Mouse (Mus musculus): ENCODE data around the gene Grm1. TPM values are rescaled to one million over a fixed set of nuclear protein-coding genes. Genes with fewer than 3 reads are reported as not detected.

Gene Grm1
- total RNA-seq, 2 experiments from 2014 or later: 42.5 to 44.5 TPM

DNA sequence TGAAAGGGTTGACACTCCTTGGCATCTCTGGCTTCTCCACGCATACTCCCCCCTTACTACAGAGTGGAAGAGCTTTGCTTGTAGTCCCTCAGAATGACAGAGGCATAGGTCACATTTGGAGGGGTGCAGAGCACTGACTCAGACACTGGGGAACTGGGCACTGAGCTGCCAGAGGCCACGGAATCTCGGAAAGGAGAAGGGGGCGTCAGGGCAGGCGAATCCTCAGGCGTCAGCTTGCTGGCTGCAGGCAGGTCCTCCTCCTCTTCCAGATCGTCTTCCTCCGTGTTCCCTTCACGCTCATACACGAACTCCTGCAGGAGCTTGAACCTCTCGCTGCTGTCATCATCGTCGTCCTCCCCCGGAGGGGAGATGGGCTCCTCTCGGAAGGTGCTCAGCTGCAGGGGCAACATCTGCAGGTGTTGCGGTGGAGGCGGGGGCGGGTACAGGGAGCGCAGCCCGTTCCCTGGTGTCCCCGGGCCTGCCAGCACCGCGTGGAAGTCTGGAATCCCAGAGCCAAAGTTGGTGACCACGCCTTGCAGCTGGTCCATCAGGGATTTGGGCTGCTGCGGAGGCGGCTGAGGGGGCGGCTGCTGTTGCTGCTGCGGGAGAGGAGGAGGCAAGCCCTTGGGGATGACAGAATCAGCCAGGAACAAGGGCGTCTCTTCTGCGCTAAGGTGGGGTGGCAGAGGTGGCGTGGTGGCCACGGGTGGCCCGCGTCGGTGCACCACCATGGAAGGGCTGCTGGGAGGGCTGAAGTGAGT is 393.1 kb downstream of the Grm1 start:
- peak; percentile 29 to 69 for DNase-seq (ENCODE audit: extremely low spot score in 1 of 2, low spot score in 2 of 2)
- TF ChIP-seq CTCF (IDR thresholded peaks at IDR 0.05): no peak
- intact Hi-C loops (cut with DNase I): loop anchor here (5.0 kb wide), 3 partner anchors 77 to 393 kb away; partner anchors contain the start of gene Grm1
- Histone ChIP-seq H3K27ac (peak overlapping the region; percentile 78), H3K4me3 (peak overlapping the region; percentile 44)

DNA sequence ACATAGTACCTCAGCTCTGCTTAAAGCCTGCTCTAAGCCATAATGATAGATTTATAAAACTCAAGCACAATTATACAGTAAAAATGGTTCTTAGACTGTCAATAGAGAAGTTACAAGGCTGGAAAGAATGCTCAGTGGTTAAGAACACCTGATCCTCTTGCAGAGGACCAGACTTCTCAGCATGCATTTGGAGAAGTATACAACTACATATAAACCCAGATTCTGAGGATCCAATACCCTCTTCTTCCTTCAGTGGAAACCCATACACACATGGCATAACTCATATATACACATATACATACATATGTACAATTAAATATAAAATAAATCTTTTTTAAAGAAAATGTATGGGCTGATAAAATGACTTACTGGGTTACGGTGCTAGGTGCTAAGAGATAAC is 401.1 kb downstream of the Grm1 start, which contains the start of gene Gm10944:
Gene Gm10944 (plus strand): TSS at position 301 of the 400 bp plus-strand sequence.
- intact Hi-C loops (cut with DNase I): no loop called here
- no peak within 1 kb of the TSS for H3K4me3 ChIP-seq
- H3K27ac ChIP-seq: no peak within 1 kb of the TSS
- TF ChIP-seq CTCF (IDR thresholded peaks at IDR 0.05): no peak
- DNase-seq (ENCODE audit: extremely low spot score in 1 of 2, low spot score in 2 of 2): no peak

DNA sequence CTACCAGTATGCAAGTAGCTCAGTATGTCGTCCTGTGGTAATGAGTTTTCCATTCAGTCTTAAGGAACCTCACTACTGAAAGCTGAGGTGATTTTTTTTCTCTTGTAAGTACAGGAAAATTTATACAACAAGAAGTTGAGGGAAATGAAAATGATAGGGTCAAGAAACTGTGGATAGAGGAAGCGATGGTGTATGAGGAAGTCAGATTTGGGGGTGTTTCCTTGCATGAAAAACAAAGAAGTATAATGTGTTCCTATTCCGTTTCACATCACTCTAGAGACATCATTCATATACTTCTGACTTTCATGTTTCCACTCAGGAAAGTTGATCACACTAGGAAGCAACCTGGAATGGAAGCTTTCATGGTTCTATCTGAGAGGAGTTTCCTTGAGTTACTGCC is 422.2 kb downstream of the Grm1 start:
- H3K4me3 ChIP-seq: no peak overlapping the region
- no peak overlapping the region for H3K27ac ChIP-seq
- TF ChIP-seq CTCF (IDR thresholded peaks at IDR 0.05): no peak
- intact Hi-C loops (cut with DNase I): no loop called here
- DNase-seq (ENCODE audit: extremely low spot score in 1 of 2, low spot score in 2 of 2): no peak

DNA sequence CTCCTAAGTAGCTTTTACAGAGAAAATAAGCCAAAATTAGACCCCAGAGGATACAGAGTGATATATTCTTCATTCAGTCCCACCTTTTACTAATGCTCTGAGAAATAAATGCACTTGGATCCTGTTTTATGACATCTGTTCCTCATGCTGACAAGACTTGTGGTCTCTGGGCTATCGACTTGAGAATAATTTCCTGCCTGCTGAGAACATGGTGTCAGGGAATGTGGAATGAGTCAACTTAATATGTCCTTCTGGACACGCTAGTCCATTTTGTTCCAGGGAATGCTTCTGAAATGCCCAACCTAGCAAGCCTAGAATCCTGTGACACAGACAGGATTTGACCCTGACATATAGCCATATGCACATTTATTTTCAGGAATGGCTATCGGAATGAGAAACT is 423.0 kb downstream of the Grm1 start:
- no peak for TF ChIP-seq CTCF (IDR thresholded peaks at IDR 0.05)
- Histone ChIP-seq H3K4me3 (no peak overlapping the region), H3K27ac (no peak overlapping the region)
- intact Hi-C loops (cut with DNase I): no loop called here
- DNase-seq (ENCODE audit: extremely low spot score in 1 of 2, low spot score in 2 of 2): no peak

DNA sequence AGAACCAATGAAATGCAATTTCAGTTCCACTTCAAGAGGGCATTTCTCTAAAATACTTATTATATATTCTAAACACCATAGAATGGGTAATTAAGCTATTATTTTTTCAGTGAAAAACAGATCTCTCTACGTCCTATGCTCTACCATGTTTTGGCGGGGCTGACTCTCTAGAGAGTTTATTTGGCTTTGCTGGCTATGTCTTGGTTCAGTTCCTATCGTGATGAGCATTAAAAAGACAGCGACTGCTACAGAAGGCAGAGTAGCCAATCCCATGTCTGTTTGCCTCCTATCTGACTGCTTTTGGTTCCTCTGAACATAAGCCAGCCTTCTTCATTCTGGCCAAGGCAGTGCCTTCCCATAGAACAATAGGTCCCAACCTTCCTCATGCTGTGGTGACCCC is 425.5 kb downstream of the Grm1 start:
- Histone ChIP-seq H3K27ac (no peak overlapping the region), H3K4me3 (no peak overlapping the region)
- no peak for TF ChIP-seq CTCF (IDR thresholded peaks at IDR 0.05)
- no peak for DNase-seq (ENCODE audit: extremely low spot score in 1 of 2, low spot score in 2 of 2)
- intact Hi-C loops (cut with DNase I): no loop called here

DNA sequence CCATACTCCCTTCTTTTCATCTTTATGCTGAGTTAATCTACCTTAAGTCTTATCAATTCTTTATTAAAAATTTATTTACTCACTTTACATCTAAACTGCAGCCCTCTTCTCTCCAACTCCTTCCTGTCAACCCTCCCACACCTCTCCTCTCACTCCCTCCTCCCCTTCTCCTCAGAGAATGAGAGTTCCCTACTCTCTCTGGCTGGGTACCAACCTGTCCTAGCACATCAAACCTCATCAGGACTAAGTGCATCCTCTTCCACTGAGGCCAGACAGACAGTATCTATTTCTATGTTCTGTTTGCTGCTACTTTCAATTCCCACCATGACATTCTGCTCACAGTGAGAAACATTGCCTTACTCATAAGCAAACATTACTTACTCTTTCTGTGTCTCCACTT is 426.2 kb downstream of the Grm1 start:
- no peak for DNase-seq (ENCODE audit: extremely low spot score in 1 of 2, low spot score in 2 of 2)
- Histone ChIP-seq H3K27ac (no peak overlapping the region), H3K4me3 (no peak overlapping the region)
- no peak for TF ChIP-seq CTCF (IDR thresholded peaks at IDR 0.05)
- intact Hi-C loops (cut with DNase I): no loop called here

Other genes with a start within 250 kb of the Grm1 start
- gene Shprh, start 67.1 kb upstream of the Grm1 start, total RNA-seq (2021): 10 to 100 TPM; 36.9 to 42.2 TPM
- gene Fbxo30, start 199.0 kb upstream of the Grm1 start, total RNA-seq (2021): 10 to 100 TPM; 10.1 to 11.9 TPM

Data from left cerebral cortex, adult 2 months (tissue).